Mouse (Mus musculus) right cerebral cortex, postnatal 4 days (tissue): Measurements from ENCODE around the gene Khdc1b.
"Not testable (repeated sequence)": the region's sequence is repeated elsewhere in the genome, so short reads cannot be mapped to it uniquely, and the experiment has no call there.

Source experiments
- DNase-seq: peaks from one replicate; pipeline ENCODE4 v3.0.0-alpha.2; 2022

The Khdc1b gene

GRCm38 (mm10) chr1:21383256-21383655 lies at the start of gene Khdc1b:
TSS of gene Khdc1b (plus strand) at chr1:21383556.
- no peak for DNase-seq

- no peak for DNase-seq
Measured at GRCm38 (mm10) chr1:21335836-21336235, 47.5 kb upstream of the Khdc1b start.

GRCm38 (mm10) chr1:21340745-21341144 lies 42.6 kb upstream of the Khdc1b start:
- DNase-seq: no peak

GRCm38 (mm10) chr1:21344253-21344652 lies 39.1 kb upstream of the Khdc1b start:
- DNase-seq: peak; percentile 53

GRCm38 (mm10) chr1:21344752-21345151 lies 38.6 kb upstream of the Khdc1b start:
- not testable (repeated sequence) for DNase-seq

GRCm38 (mm10) chr1:21349341-21349740 lies 34.0 kb upstream of the Khdc1b start, which contains the start of gene Khdc1a:
TSS of gene Khdc1a (plus strand) at chr1:21349641.
- no peak for DNase-seq

- DNase-seq: not testable (repeated sequence)
Measured at GRCm38 (mm10) chr1:21368031-21368430, 15.3 kb upstream of the Khdc1b start, which contains the start of gene Khdc1c. TSS of gene Khdc1c (plus strand) at chr1:21368331.

GRCm38 (mm10) chr1:21391138-21391671 lies 7.8 kb downstream of the Khdc1b start:
- DNase-seq: no peak

GRCm38 (mm10) chr1:21402804-21403203 lies 19.4 kb downstream of the Khdc1b start:
- DNase-seq: no peak

GRCm38 (mm10) chr1:21407266-21407665 lies 23.9 kb downstream of the Khdc1b start:
- DNase-seq: no peak

- DNase-seq: peak; percentile 80
Measured at GRCm38 (mm10) chr1:21411331-21412196, 28.2 kb downstream of the Khdc1b start.

- no peak for DNase-seq
Measured at GRCm38 (mm10) chr1:21412197-21412555, 28.8 kb downstream of the Khdc1b start.

GRCm38 (mm10) chr1:21419370-21419769 lies 36.0 kb downstream of the Khdc1b start:
- peak; percentile 17 for DNase-seq

- DNase-seq: no peak
Measured at GRCm38 (mm10) chr1:21425654-21426053, 42.3 kb downstream of the Khdc1b start.

GRCm38 (mm10) chr1:21428079-21428478 lies 44.7 kb downstream of the Khdc1b start:
- DNase-seq: no peak

GRCm38 (mm10) chr1:21431666-21432065 lies 48.3 kb downstream of the Khdc1b start:
- no peak for DNase-seq

- no peak for DNase-seq
Measured at GRCm38 (mm10) chr1:21434853-21435252, 51.5 kb downstream of the Khdc1b start.
